Mouse (Mus musculus) embryonic fibroblast, embryonic 13.5 days (primary cell): ENCODE results near the gene Kdm4b.

Experiments
- CTCF ChIP-seq: IDR thresholded peaks from 2 replicates; pipeline ENCODE4 v1.5.1; 2011; ENCODE audit warnings: mild to moderate bottlenecking, control low read depth, low read length, moderate library complexity, borderline replicate concordance; ENCODE audit not compliant: insufficient read depth
- POLR2A ChIP-seq: IDR thresholded peaks from 2 replicates; pipeline ENCODE4 v1.6.1; 2011; ENCODE audit warnings: low read depth, mild to moderate bottlenecking, control low read depth, low read length, moderate library complexity

DNA sequence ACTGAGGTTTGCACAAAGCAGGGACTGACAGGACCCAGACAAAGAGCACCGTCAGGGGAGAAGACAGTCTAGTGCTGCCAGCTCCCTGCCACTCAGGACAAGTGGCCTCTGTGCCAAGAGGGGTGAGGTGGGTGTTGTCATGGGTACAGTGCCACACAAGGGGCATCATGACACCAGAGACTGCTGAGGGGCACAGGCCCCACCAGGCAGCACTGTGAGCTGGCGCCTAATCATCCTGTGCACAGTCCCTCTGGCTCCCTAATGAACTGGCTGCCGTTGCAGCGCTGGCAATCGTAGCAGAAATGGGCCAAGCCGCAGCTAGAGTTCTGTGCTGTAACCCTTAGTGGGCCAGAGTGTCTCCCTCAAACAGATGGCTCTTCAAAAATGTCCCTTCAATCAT is 54.4 kb downstream of the Kdm4b start:
- TF ChIP-seq CTCF (no peak), POLR2A (no peak)
